Mouse (Mus musculus): ENCODE measurements around the gene Timmdc1. TPM values are rescaled to one million over a fixed set of nuclear protein-coding genes. Genes with fewer than 3 reads are reported as not detected.
"Not testable (repeated sequence)": the region's sequence is repeated elsewhere in the genome, so short reads cannot be mapped to it uniquely, and the experiment has no call there.

Gene Timmdc1
- polyA plus RNA-seq, 1 experiment from 2014 or later: 27.9 TPM

- ATAC-seq (replicated peaks; ENCODE audit: low FRiP score, low read depth) (0 out of 2 replicates have a peak, but pooled peaks have one; percentile 25), DNase-seq (ENCODE audit: low spot score) (peak; percentile 69)
- H3K4me3 ChIP-seq (replicated peaks; ENCODE audit: low read depth, low read length): peak overlapping the region; percentile 28
- H3K9me3 ChIP-seq (replicated peaks; ENCODE audit: low read length): no peaks in the 10 kb centered on the region
- no peak overlapping the region for H3K9ac ChIP-seq (ENCODE audit: low read depth, low read length)
- H3K27me3 ChIP-seq (ENCODE audit: insufficient read depth, low read length): no peaks in the 10 kb centered on the region; the same call in 1 of the 2 replicates
- WGBS: 18% methylated on average over 32 of the region's 32 CpGs
- H3K4me1 ChIP-seq (replicated peaks; ENCODE audit: insufficient read depth, low read length): 0 out of 2 replicates have a peak, but pooled peaks cover 2% of the 10 kb centered on the region
- H3K27ac ChIP-seq: no peak overlapping the region
- H3K36me3 ChIP-seq (ENCODE audit: insufficient read depth, low read length): no peaks in the 10 kb centered on the region
- H3K4me2 ChIP-seq (ENCODE audit: low read length): peak overlapping the region; percentile 58
- TF ChIP-seq CTCF (IDR thresholded peaks at IDR 0.05; ENCODE audit: low read depth): peak; percentile 74
Measured at GRCm38 (mm10) chr16:38482780-38483562, 39.5 kb downstream of the Timmdc1 start.

- no peak for ATAC-seq (replicated peaks; ENCODE audit: low FRiP score, low read depth)
- 79% methylated on average over 4 of the region's 4 CpGs for WGBS
- no peaks in the 10 kb centered on the region for H3K9me3 ChIP-seq (replicated peaks; ENCODE audit: low read length)
Measured at GRCm38 (mm10) chr16:38481327-38481726, 41.1 kb downstream of the Timmdc1 start.

GRCm38 (mm10) chr16:38478296-38478695 is 44.2 kb downstream of the Timmdc1 start:
- H3K27ac ChIP-seq: no peak overlapping the region
- no peak overlapping the region for H3K9ac ChIP-seq (ENCODE audit: low read depth, low read length)
- no peak overlapping the region for H3K4me3 ChIP-seq (replicated peaks; ENCODE audit: low read depth, low read length)
- no peaks in the 10 kb centered on the region for H3K36me3 ChIP-seq (ENCODE audit: insufficient read depth, low read length)
- no peak overlapping the region for H3K4me2 ChIP-seq (ENCODE audit: low read length)
- peaks cover 5% of the 10 kb centered on the region; the same call in 1 of the 2 replicates for H3K4me1 ChIP-seq (replicated peaks; ENCODE audit: insufficient read depth, low read length)
- no peaks in the 10 kb centered on the region for H3K9me3 ChIP-seq (replicated peaks; ENCODE audit: low read length)
- H3K27me3 ChIP-seq (ENCODE audit: insufficient read depth, low read length): no peaks in the 10 kb centered on the region; the same call in 1 of the 2 replicates
- no peak for ATAC-seq (replicated peaks; ENCODE audit: low FRiP score, low read depth)
- no peak for DNase-seq (ENCODE audit: low spot score)
- TF ChIP-seq CTCF (IDR thresholded peaks at IDR 0.05; ENCODE audit: low read depth): no peak
- 94% methylated on average over 3 of the region's 3 CpGs for WGBS

More at GRCm38 (mm10) chr16:38481327-38481726, 41.1 kb downstream of the Timmdc1 start:
- Histone ChIP-seq H3K4me2 (ENCODE audit: low read length) (no peak overlapping the region), H3K4me1 (replicated peaks; ENCODE audit: insufficient read depth, low read length) (peaks cover 7% of the 10 kb centered on the region; the same call in 1 of the 2 replicates), H3K36me3 (ENCODE audit: insufficient read depth, low read length) (no peaks in the 10 kb centered on the region), H3K27ac (no peak overlapping the region), H3K4me3 (replicated peaks; ENCODE audit: low read depth, low read length) (no peak overlapping the region), H3K27me3 (ENCODE audit: insufficient read depth, low read length) (no peaks in the 10 kb centered on the region; the same call in 1 of the 2 replicates), H3K9ac (ENCODE audit: low read depth, low read length) (no peak overlapping the region)
- TF ChIP-seq CTCF (IDR thresholded peaks at IDR 0.05; ENCODE audit: low read depth): no peak
- DNase-seq (ENCODE audit: low spot score): no peak

GRCm38 (mm10) chr16:38477241-38477608 is 45.2 kb downstream of the Timmdc1 start:
- H3K4me1 ChIP-seq (replicated peaks; ENCODE audit: insufficient read depth, low read length); H3K27ac ChIP-seq; H3K27me3 ChIP-seq (ENCODE audit: insufficient read depth, low read length); H3K9ac ChIP-seq (ENCODE audit: low read depth, low read length); DNase-seq (ENCODE audit: low spot score); H3K36me3 ChIP-seq (ENCODE audit: insufficient read depth, low read length); H3K9me3 ChIP-seq (replicated peaks; ENCODE audit: low read length): not testable (repeated sequence)
- peak overlapping the region; percentile 13; the same call in 1 of the 2 replicates for H3K4me3 ChIP-seq (replicated peaks; ENCODE audit: low read depth, low read length)
- 36% methylated on average over 14 of the region's 14 CpGs for WGBS
- ATAC-seq (replicated peaks; ENCODE audit: low FRiP score, low read depth): 0 out of 2 replicates have a peak, but pooled peaks have one; percentile 31
- peak overlapping the region; percentile 49 for H3K4me2 ChIP-seq (ENCODE audit: low read length)

GRCm38 (mm10) chr16:38476312-38477240 is 45.9 kb downstream of the Timmdc1 start:
- no peak; the same call in 1 of the 2 replicates for ATAC-seq (replicated peaks; ENCODE audit: low FRiP score, low read depth)
- whole genome bisulfite sequencing: 10% methylated on average over 34 of the region's 34 CpGs
- H3K4me2 ChIP-seq (ENCODE audit: low read length): peak overlapping the region; percentile 49
- no peak overlapping the region for H3K9ac ChIP-seq (ENCODE audit: low read depth, low read length)
- no peaks in the 10 kb centered on the region; the same call in 1 of the 2 replicates for H3K27me3 ChIP-seq (ENCODE audit: insufficient read depth, low read length)
- no peaks in the 10 kb centered on the region for H3K36me3 ChIP-seq (ENCODE audit: insufficient read depth, low read length)
- DNase-seq (ENCODE audit: low spot score): peak; percentile 56
- peaks cover 5% of the 10 kb centered on the region; the same call in 1 of the 2 replicates for H3K4me1 ChIP-seq (replicated peaks; ENCODE audit: insufficient read depth, low read length)
- no peaks in the 10 kb centered on the region for H3K9me3 ChIP-seq (replicated peaks; ENCODE audit: low read length)
- H3K4me3 ChIP-seq (replicated peaks; ENCODE audit: low read depth, low read length): peak overlapping the region; percentile 13
- H3K27ac ChIP-seq: no peak overlapping the region
- TF ChIP-seq CTCF (IDR thresholded peaks at IDR 0.05; ENCODE audit: low read depth): no peak
